Mouse (Mus musculus): ENCODE measurements around the gene Mtus2.
"Not testable (repeated sequence)": the region's sequence is repeated elsewhere in the genome, so short reads cannot be mapped to it uniquely, and the experiment has no call there.

The Mtus2 gene

GRCm38 (mm10) chr5:148115207-148115817, 158.2 kb downstream of the Mtus2 start:
- DNase-seq (ENCODE audit: low read depth) = no peak

GRCm38 (mm10) chr5:148124354-148124753, 167.2 kb downstream of the Mtus2 start:
- no peak for DNase-seq (ENCODE audit: low read depth)

- DNase-seq (ENCODE audit: low read depth) = no peak
These were observed 173.8 kb downstream of the Mtus2 start for GRCm38 (mm10) chr5:148130691-148131457.

- no peak for DNase-seq (ENCODE audit: low read depth)
These were observed 174.5 kb downstream of the Mtus2 start for GRCm38 (mm10) chr5:148131458-148132131.

GRCm38 (mm10) chr5:148133448-148134060, 176.4 kb downstream of the Mtus2 start:
- no peak for DNase-seq (ENCODE audit: low read depth)

- no peak for DNase-seq (ENCODE audit: low read depth)
These were observed 184.5 kb downstream of the Mtus2 start for GRCm38 (mm10) chr5:148141662-148142061.

- DNase-seq (ENCODE audit: low read depth) = no peak
These were observed 189.2 kb downstream of the Mtus2 start for GRCm38 (mm10) chr5:148146200-148146823.

- no peak for DNase-seq (ENCODE audit: low read depth)
These were observed 194.9 kb downstream of the Mtus2 start for GRCm38 (mm10) chr5:148151894-148152599.

GRCm38 (mm10) chr5:148152600-148153402, 195.7 kb downstream of the Mtus2 start:
- DNase-seq (ENCODE audit: low read depth) = no peak

GRCm38 (mm10) chr5:148153403-148153713, 196.2 kb downstream of the Mtus2 start:
- no peak for DNase-seq (ENCODE audit: low read depth)

GRCm38 (mm10) chr5:148154727-148155126, 197.6 kb downstream of the Mtus2 start:
- DNase-seq (ENCODE audit: low read depth) = no peak

GRCm38 (mm10) chr5:148159328-148159727, 202.2 kb downstream of the Mtus2 start:
- DNase-seq (ENCODE audit: low read depth) = no peak

GRCm38 (mm10) chr5:148160529-148161154, 203.5 kb downstream of the Mtus2 start:
- no peak for DNase-seq (ENCODE audit: low read depth)

- no peak for DNase-seq (ENCODE audit: low read depth)
These were observed 208.0 kb downstream of the Mtus2 start for GRCm38 (mm10) chr5:148165111-148165510.

GRCm38 (mm10) chr5:148175091-148175490, 218.0 kb downstream of the Mtus2 start:
- no peak for DNase-seq (ENCODE audit: low read depth)

GRCm38 (mm10) chr5:148175742-148176426, 218.8 kb downstream of the Mtus2 start:
- DNase-seq (ENCODE audit: low read depth) = no peak

- DNase-seq (ENCODE audit: low read depth) = not testable (repeated sequence)
These were observed 219.4 kb downstream of the Mtus2 start for GRCm38 (mm10) chr5:148176539-148176938.

- DNase-seq (ENCODE audit: low read depth) = no peak
These were observed 222.1 kb downstream of the Mtus2 start for GRCm38 (mm10) chr5:148179231-148179630.

GRCm38 (mm10) chr5:148180590-148181307, 223.6 kb downstream of the Mtus2 start:
- DNase-seq (ENCODE audit: low read depth) = no peak
